Mouse (Mus musculus) liver, embryonic 14.5 days (tissue): ENCODE measurements around the gene Pou6f1.
A peak's percentile ranks its signal among the peaks of the same experiment; 100 is the strongest.
"Not testable (repeated sequence)": the region's sequence is repeated elsewhere in the genome, so short reads cannot be mapped to it uniquely, and the experiment has no call there.

Source experiments
- CTCF ChIP-seq: IDR thresholded peaks from 2 replicates; pipeline ENCODE4 v1.5.1; 2016; ENCODE audit warnings: antibody characterized with exemption, low read depth, control low read depth
- EP300 ChIP-seq: IDR thresholded peaks from 2 replicates; pipeline ENCODE4 v1.6.1; 2016; ENCODE audit warnings: antibody characterized with exemption, low read depth

DNA sequence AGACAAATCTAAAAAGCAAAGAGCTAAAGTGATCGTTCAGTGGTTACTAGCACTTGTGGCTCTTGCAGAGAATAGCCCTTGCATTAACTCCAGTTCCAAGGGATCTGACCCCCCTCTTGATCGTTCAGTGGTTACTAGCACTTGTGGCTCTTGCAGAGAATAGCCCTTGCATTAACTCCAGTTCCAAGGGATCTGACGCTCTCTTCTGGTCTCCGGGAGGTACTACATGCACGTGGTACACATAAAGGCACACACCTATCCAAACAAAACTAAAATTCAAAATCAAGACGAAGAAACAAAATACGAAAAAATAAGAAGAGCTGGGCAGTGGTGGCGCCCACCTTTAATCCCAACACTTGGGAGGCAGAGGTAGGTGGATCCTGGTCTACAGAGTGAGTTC, 6.9 kb upstream of the Pou6f1 start:
- peak; percentile 23; the same call in 1 of the 2 replicates for TF ChIP-seq CTCF
- not testable (repeated sequence) for TF ChIP-seq EP300
